Mouse (Mus musculus) NIH3T3 (cell line): ENCODE data around the gene Taar9.
"Not testable (repeated sequence)": the region's sequence is repeated elsewhere in the genome, so short reads cannot be mapped to it uniquely, and the experiment has no call there.

ENCODE experiments used
- DNase-seq: peaks from one replicate; pipeline ENCODE4 v3.0.0-alpha.2; 2012; ENCODE audit warnings: low read depth

Taar9 gene

GRCm38 (mm10) chr10:24076200-24076599 is 33.1 kb downstream of the Taar9 start, which contains the start of gene Taar8a:
Gene Taar8a, plus strand, starts transcription at chr10:24076500.
- DNase-seq, result not testable (repeated sequence)

GRCm38 (mm10) chr10:24074751-24075150 is 34.6 kb downstream of the Taar9 start:
- not testable (repeated sequence) for DNase-seq

- DNase-seq, result no peak
Observed at GRCm38 (mm10) chr10:24058986-24059385, 50.3 kb downstream of the Taar9 start.
